Mouse (Mus musculus) intestine, embryonic 16.5 days (tissue): ENCODE results near the gene Pced1b. TPM values are rescaled to one million over a fixed set of nuclear protein-coding genes. Genes with fewer than 3 reads are reported as not detected.

Experiments used
- ATAC-seq: fragments of 200-750 bp; cut with Nextera tagmentation; 2 replicates; pipeline ENCODE4 v1.8.0; 2017; ENCODE audit warnings: moderate TSS enrichment, moderate library complexity
- H3K27ac ChIP-seq: fragments of 300-500 bp; sonication (generic); 2 replicates; pipeline ENCODE4 v1.5.1; 2014; ENCODE audit warnings: mild to moderate bottlenecking, low read length
- H3K27me3 ChIP-seq: fragments of 300-500 bp; sonication (generic); replicated peaks from 2 replicates; pipeline ENCODE4 v1.6.1; 2014; ENCODE audit warnings: low read length, control low read depth, mixed read lengths; ENCODE audit not compliant: control insufficient read depth, insufficient read depth
- H3K36me3 ChIP-seq: fragments of 300-500 bp; sonication (generic); 2 replicates; pipeline ENCODE4 v1.6.1; 2014; ENCODE audit warnings: low read length, control low read depth; ENCODE audit not compliant: control insufficient read depth, insufficient read depth
- H3K4me1 ChIP-seq: fragments of 300-500 bp; sonication (generic); 2 replicates; pipeline ENCODE4 v1.6.1; 2014; ENCODE audit warnings: low read length, control low read depth, mixed read lengths; ENCODE audit not compliant: control insufficient read depth, insufficient read depth
- H3K4me2 ChIP-seq: fragments of 300-500 bp; sonication (generic); 2 replicates; pipeline ENCODE4 v1.6.1; 2014; ENCODE audit warnings: low read depth, low read length, control low read depth
- H3K4me3 ChIP-seq: fragments of 300-500 bp; sonication (generic); 2 replicates; pipeline ENCODE4 v1.5.1; 2014; ENCODE audit warnings: mild to moderate bottlenecking, low read length
- H3K9ac ChIP-seq: fragments of 300-500 bp; sonication (generic); 2 replicates; pipeline ENCODE4 v1.6.1; 2014; ENCODE audit warnings: low read depth, low read length
- H3K9me3 ChIP-seq: fragments of 300-500 bp; sonication (generic); 2 replicates; pipeline ENCODE4 v1.6.1; 2016; ENCODE audit warnings: low read length, control low read depth; ENCODE audit not compliant: control insufficient read depth
- WGBS: fragments of 180-500 bp; shearing (Covaris S2); extraction: QIAGEN DNeasy Blood & Tissue Kit; methylation state at CpG from one replicate; pipeline ENCODE4 v1.1.7; 2014; 5-methylcytosine and 5-hydroxymethylcytosine counted together
- polyA plus RNA-seq: library from polyadenylated mRNA; unstranded; fragments of >200 nt; fragmentation: Nextera tagmentation; extraction: Ambion mirVana; gene quantifications from 2 replicates; pipeline ENCODE4 v1.2.1, GENCODE M21; 2015

Pced1b gene
- polyA plus RNA-seq, 1 experiment from 2014 or later = 3.6 TPM

DNA sequence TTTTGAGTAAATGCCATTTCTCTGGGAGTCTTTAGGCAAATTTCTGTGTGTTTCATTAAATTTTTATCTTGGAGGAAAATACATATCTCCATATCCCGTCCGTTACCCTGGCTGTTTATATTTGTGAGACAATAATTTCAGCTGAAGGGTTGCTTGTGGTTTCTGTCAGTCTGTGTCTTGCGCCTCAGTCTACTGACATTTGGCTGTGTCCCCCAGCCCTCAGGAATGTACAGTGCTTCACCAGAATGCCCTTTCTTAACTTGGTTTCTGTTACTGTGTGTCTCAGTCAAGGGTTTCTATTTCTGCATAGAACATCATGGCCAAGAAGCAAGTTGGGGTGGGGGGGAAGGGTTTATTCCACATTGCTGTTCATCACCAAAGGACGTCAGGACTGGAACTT is 42.3 kb downstream of the Pced1b start:
- WGBS = 60% methylated on average over 4 of the region's 4 CpGs
- no peak overlapping the region for H3K4me3 ChIP-seq
- H3K9me3 ChIP-seq = no peaks in the 10 kb centered on the region
- no peak overlapping the region for H3K9ac ChIP-seq
- ATAC-seq = no peak
- H3K27ac ChIP-seq = no peak overlapping the region
- H3K27me3 ChIP-seq = no peaks in the 10 kb centered on the region
- no peaks in the 10 kb centered on the region for H3K4me1 ChIP-seq
- H3K4me2 ChIP-seq = no peak overlapping the region
- H3K36me3 ChIP-seq = no peaks in the 10 kb centered on the region

DNA sequence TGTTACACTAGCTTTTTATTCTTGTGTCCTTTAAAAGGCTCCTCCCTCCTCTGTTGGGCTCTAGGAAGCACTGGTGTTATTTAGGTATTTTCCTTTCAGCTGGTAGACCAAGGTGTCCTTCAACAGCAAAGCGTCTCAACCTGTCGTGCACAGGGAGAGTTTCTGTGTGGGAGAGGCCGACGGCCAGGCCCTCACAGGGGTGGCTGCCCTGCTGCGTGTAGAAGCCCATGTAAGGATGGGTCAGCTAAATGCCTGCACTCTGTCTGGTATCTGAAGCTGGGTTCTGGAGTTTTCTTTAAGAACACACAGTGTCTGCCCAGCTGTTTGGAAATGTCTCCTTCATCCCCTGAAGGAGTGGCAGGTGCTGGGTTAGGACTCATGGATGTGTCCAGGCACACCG is 43.4 kb downstream of the Pced1b start:
- Histone ChIP-seq H3K9me3 (no peaks in the 10 kb centered on the region), H3K27ac (no peak overlapping the region), H3K36me3 (no peaks in the 10 kb centered on the region), H3K27me3 (no peaks in the 10 kb centered on the region), H3K4me1 (no peaks in the 10 kb centered on the region), H3K4me2 (no peak overlapping the region), H3K4me3 (no peak overlapping the region), H3K9ac (no peak overlapping the region)
- WGBS = 95% methylated on average over 6 of the region's 6 CpGs
- no peak for ATAC-seq

DNA sequence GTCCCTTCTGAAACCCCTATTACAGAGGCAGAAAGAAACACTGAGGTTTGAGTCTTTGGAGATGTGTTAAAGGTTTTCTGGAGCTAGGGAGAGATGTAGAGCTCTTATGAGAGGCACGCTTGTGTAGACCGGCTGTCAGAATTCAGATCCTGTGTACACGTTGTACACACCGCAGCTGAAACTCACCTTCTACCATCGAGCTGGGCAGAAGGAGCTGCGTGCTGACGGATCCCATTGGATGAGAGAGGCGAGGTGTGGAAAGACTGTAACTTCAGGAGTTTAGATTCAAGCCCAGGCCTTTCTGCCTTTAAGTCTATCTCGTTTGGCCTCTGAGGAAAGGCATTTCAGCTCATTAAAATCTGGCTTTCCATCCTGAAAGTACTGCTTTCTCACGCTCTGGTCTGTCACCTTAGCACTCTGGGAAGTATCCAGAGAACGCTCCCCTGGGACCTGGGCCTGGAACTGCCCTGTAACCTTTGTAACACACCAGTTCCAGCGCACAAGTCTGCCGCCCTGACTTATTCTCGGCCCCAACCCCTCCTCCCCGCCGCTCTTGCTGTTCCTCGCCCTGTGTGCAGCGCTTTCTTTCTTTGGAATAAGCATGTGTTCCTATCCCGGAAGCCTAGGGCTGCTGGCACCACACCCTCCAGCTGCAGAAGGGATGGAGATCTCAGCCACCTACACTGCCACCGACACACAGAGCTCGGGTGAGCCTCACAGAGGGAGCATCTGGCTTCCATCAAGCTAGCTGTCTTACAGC is 44.6 kb downstream of the Pced1b start:
- 72% methylated on average over 21 of the region's 21 CpGs for WGBS
- no peak overlapping the region for H3K27ac ChIP-seq
- H3K4me2 ChIP-seq = no peak overlapping the region
- H3K4me3 ChIP-seq = no peak overlapping the region
- no peak; the same call in 1 of the 2 replicates for ATAC-seq
- no peak overlapping the region for H3K9ac ChIP-seq
- no peaks in the 10 kb centered on the region for H3K27me3 ChIP-seq
- H3K4me1 ChIP-seq = no peaks in the 10 kb centered on the region
- no peaks in the 10 kb centered on the region for H3K36me3 ChIP-seq
- no peaks in the 10 kb centered on the region for H3K9me3 ChIP-seq

DNA sequence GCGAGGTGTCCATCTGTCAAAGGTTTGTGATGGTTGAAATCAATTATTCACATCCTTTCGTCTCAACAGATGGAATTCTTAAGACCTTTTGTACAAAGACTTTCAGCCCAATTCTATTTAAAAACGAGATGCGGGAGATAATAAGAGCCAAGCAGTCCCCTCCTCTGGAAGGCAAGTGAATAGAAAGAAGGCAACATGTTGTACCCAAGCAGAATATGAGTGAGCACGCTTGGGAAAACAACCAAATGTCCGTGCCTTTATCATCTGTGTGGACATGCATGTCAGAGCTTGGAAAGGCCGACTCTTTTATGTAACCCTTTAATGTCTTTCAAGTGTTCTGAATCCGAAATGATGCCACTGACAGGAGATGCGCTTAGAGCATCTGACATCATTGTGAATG is 61.0 kb downstream of the Pced1b start:
- no peak for ATAC-seq
- no peaks in the 10 kb centered on the region for H3K9me3 ChIP-seq
- no peak overlapping the region for H3K4me2 ChIP-seq
- H3K4me1 ChIP-seq = no peaks in the 10 kb centered on the region
- no peaks in the 10 kb centered on the region for H3K27me3 ChIP-seq
- H3K27ac ChIP-seq = no peak overlapping the region
- 74% methylated on average over 9 of the region's 9 CpGs for WGBS
- H3K9ac ChIP-seq = no peak overlapping the region
- no peaks in the 10 kb centered on the region for H3K36me3 ChIP-seq
- no peak overlapping the region for H3K4me3 ChIP-seq

DNA sequence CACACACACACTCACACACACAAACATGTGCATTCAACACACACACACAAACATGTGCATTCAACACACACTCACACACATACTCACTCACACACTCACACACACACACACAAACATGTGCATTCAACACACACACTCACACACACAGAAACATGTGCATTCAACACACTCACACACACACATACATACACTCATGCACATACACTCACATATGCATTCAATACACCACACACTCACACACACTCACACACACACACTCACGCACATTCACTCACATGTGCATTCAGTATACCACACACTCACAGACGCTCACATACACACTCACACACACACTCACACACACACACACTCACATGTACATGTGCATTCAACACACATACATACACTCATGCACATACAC is 62.6 kb downstream of the Pced1b start:
- 98% methylated on average over 2 of the region's 2 CpGs for WGBS

DNA sequence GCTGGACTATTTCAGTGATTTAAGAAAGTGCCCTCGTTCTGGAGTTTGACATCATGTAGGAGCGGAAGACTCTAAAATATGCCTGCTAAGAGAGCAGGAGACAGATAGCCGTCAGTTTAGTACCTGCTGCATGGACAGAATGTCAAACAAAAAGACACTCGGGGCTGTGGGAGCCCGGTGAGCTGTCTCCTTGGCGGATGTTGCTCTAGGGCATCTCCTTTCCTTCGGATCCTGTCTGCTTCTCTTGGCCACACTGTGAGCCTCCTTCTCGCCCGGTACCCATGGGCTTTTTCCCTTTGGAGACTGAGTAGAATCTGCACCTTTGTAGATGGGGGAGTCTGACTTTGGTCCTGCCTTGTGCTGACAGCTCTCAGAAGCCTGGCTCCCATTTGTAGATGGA is 63.3 kb downstream of the Pced1b start:
- H3K9me3 ChIP-seq = no peaks in the 10 kb centered on the region
- no peaks in the 10 kb centered on the region for H3K36me3 ChIP-seq
- no peak overlapping the region for H3K4me2 ChIP-seq
- 71% methylated on average over 9 of the region's 9 CpGs for WGBS
- no peaks in the 10 kb centered on the region for H3K27me3 ChIP-seq
- no peak for ATAC-seq
- no peak overlapping the region for H3K4me3 ChIP-seq
- H3K9ac ChIP-seq = no peak overlapping the region
- no peaks in the 10 kb centered on the region for H3K4me1 ChIP-seq
- no peak overlapping the region for H3K27ac ChIP-seq

More for the DNA sequence above, 62.6 kb downstream of the Pced1b start:
- Histone ChIP-seq H3K27me3 (no peaks in the 10 kb centered on the region), H3K4me1 (no peaks in the 10 kb centered on the region), H3K4me2 (no peak overlapping the region), H3K9ac (no peak overlapping the region), H3K27ac (no peak overlapping the region), H3K9me3 (no peaks in the 10 kb centered on the region), H3K36me3 (no peaks in the 10 kb centered on the region), H3K4me3 (no peak overlapping the region)
- no peak for ATAC-seq

DNA sequence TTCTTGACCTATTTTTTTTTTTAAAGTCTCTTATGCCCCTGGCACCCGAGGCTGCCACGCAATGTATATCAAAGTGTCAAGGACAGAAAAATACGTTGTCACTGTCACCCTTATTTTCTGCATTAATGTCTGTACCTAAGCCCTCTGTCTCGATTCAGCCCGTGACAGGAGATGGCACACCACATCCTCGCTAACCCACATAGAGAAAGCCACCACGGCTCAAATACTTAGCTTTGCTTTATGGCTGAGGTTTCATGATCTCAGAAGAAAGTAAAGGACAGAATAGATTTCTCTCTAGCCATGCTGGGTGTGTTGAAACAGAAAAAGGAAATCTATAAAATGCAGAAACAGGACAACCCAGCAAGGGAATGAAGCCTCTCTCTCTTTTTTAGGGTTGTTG is 64.3 kb downstream of the Pced1b start:
- Histone ChIP-seq H3K36me3 (no peaks in the 10 kb centered on the region), H3K9me3 (no peaks in the 10 kb centered on the region), H3K4me3 (no peak overlapping the region), H3K27me3 (no peaks in the 10 kb centered on the region), H3K9ac (no peak overlapping the region), H3K27ac (no peak overlapping the region), H3K4me1 (no peaks in the 10 kb centered on the region), H3K4me2 (no peak overlapping the region)
- no peak for ATAC-seq
- WGBS = 78% methylated on average over 7 of the region's 7 CpGs

DNA sequence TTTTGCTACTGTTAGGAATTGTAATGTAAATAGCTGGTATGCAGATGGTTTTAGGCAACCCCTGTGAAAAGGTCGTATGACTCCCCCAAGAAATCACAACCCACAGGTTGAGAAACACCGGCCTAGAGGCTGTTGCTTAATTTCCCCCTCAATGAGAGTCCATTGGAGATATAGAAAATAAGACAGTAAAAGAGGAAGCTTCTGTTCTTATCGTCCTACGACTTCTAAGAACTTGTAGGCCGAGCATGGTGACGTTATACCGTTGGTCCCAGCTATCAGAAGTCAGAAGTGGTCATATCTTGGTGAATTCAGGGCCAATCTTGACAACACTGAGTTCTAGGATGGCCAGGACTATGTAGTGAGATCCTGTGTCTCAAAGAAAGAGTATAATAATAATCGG is 65.0 kb downstream of the Pced1b start:
- Histone ChIP-seq H3K9me3 (no peaks in the 10 kb centered on the region), H3K4me2 (no peak overlapping the region), H3K9ac (no peak overlapping the region), H3K27me3 (no peaks in the 10 kb centered on the region), H3K36me3 (no peaks in the 10 kb centered on the region), H3K4me3 (no peak overlapping the region), H3K4me1 (no peaks in the 10 kb centered on the region), H3K27ac (no peak overlapping the region)
- no peak for ATAC-seq
- WGBS = 89% methylated on average over 8 of the region's 8 CpGs

DNA sequence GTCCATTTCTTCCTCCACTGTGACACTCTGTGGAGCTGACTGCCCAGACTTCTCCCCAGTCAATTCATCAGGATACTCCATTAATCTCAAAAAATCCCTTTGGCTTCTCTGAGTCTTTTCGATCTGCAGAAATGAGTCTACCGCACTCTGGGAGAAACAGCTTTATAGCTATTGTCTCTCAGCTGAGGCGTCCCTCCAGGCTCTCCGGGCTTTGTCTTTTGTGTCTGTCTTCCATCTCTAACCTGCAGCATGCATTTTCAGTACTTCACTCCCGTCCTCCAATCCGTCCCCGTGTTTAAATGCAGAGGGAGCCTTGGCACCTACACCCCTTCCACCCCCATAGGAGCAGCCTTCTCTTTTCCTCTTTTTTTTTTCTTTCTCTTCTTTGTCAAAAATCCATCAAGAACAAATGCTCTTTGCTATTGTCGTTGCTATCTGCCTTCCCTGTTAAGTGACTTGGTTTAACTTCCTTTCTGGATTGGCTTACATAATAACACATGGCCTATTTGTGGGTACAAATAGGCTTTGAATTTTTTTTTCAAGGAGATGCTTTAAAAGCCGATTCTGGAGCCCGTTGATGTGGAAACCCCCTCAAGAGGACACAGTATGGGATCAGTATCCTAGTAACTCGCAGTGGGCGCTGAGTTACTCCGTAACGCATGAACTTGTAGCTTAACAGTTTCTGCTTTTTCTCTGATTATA is 68.0 kb downstream of the Pced1b start:
- H3K27me3 ChIP-seq = no peaks in the 10 kb centered on the region
- no peak overlapping the region for H3K4me2 ChIP-seq
- H3K4me3 ChIP-seq = no peak overlapping the region
- H3K9me3 ChIP-seq = no peaks in the 10 kb centered on the region
- no peaks in the 10 kb centered on the region for H3K4me1 ChIP-seq
- H3K27ac ChIP-seq = no peak overlapping the region
- 78% methylated on average over 14 of the region's 14 CpGs for WGBS
- no peak for ATAC-seq
- H3K36me3 ChIP-seq = no peaks in the 10 kb centered on the region
- no peak overlapping the region for H3K9ac ChIP-seq
